Mouse (Mus musculus): ENCODE measurements around the gene Vmn2r44. TPM values are rescaled to one million over a fixed set of nuclear protein-coding genes. Genes with fewer than 3 reads are reported as not detected.
"Not testable (repeated sequence)": the region's sequence is repeated elsewhere in the genome, so short reads cannot be mapped to it uniquely, and the experiment has no call there.

Gene Vmn2r44
- not detected for polyA plus RNA-seq (2012; fragmentation: generic; extraction: Trizol)

DNA sequence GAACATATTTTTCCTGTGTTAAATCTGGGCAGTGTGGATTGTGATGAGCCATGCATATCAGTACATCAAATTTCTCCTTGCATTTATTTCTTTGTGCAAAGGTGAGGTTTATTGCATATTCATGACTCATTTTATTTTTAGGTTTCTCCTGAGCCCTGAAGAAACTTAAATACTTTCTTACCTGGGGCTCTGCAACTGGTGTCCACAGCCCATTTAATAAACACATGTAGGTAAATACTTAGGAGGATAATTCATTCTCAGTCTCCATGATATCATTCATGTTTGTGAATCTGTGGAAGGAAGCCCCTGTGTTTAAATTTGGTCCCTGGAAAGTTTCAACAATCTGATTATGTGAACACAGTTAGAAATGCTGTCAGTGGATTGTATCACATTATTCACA is at the start of gene Vmn2r44:
Gene Vmn2r44, minus strand, starts transcription at position 101 of the 400 bp plus-strand sequence.
- not testable (repeated sequence) for H3K79me2 ChIP-seq (ENCODE audit: control insufficient read depth, insufficient read depth); H3K36me3 ChIP-seq (ENCODE audit: control insufficient read depth, insufficient read depth); H3ac ChIP-seq (ENCODE audit: control insufficient read depth, insufficient read length); H3K27me3 ChIP-seq (ENCODE audit: control insufficient read depth, insufficient read depth, insufficient read length); H3K4me2 ChIP-seq (ENCODE audit: low read depth); H3K4me3 ChIP-seq

DNA sequence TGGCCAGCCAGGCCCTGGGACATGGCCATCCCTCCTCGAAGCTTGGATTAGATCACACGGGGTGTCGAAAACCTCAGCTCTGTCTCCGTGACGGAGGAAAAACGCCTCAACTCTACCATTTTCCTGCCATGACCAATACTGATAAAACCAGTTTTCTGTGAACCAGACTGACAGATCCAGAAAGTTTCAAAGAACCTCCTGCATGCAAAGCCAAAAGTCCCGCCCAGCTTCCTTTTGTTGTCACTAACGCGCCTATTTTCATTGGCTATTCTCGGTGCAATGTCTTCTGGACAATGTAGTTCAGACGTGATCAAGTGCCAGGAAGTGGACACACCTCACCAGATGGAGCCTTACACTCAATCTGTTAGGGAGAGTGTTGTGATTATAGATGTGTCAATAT is 25.3 kb downstream of the Vmn2r44 start:
- H3K36me3 ChIP-seq (ENCODE audit: control insufficient read depth, insufficient read depth); H3K27me3 ChIP-seq (ENCODE audit: control insufficient read depth, insufficient read depth, insufficient read length); H3K4me3 ChIP-seq; H3K4me2 ChIP-seq (ENCODE audit: low read depth); H3ac ChIP-seq (ENCODE audit: control insufficient read depth, insufficient read length); H3K79me2 ChIP-seq (ENCODE audit: control insufficient read depth, insufficient read depth): not testable (repeated sequence)

Other genes starting within 250 kb of the Vmn2r44 start
- not detected for gene Vmn2r41, start 221.7 kb downstream of the Vmn2r44 start, polyA plus RNA-seq (2012; fragmentation: generic; extraction: Trizol)
- gene Vmn2r42, start 183.0 kb downstream of the Vmn2r44 start, polyA plus RNA-seq (2012; fragmentation: generic; extraction: Trizol), result not detected
- not detected for gene Vmn2r43, start 122.7 kb downstream of the Vmn2r44 start, polyA plus RNA-seq (2012; fragmentation: generic; extraction: Trizol)
- not detected for gene Vmn2r45, start 105.7 kb upstream of the Vmn2r44 start, polyA plus RNA-seq (2012; fragmentation: generic; extraction: Trizol)